Mouse (Mus musculus): Measurements from ENCODE around the gene Xirp1. TPM values are rescaled to one million over a fixed set of nuclear protein-coding genes. Genes with fewer than 3 reads are reported as not detected.

Xirp1 gene
- polyA plus RNA-seq, 1 experiment from 2014 or later, result 1.1 TPM

DNA sequence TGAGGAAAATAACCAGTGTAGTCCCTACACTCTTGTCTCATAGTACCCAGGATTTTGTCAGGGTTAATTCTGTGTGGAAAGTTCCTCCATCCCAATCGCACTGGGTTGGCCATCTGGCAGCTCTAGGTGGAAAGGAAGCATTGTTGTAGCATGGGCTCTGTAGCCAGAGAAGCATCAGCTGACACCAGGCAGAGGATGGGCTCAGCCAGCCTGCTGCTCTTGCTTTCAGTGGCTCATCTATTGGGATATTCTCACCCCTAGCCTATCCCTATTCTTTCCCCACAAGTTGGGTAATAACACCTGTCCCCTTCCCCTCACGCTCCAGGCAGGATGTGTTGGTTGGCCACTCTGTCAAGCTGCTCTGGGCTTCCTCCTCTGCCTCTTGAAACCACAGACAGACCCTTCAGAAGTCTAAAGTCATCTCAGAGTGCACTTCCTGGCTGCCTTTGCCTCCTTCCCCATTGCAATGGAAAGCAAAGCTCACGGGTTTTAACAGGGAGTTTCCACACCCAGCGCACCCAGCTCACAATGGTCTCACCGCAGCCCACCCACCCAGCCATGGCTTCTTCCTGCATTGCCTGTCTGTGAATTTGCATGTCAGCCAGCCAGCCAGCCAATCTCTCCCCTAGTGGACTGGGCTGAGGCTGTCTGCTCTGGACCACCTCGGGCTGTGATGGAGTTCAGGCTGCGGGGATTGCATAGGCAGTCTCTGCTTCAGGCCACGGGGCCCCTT is 31.3 kb upstream of the Xirp1 start:
- WGBS, result 36% methylated on average over 8 of the region's 8 CpGs
- Histone ChIP-seq H3K4me3 (ENCODE audit: low read depth, low read length) (no peak overlapping the region), H3K4me1 (replicated peaks; ENCODE audit: control insufficient read depth, insufficient read depth, low read length) (no peaks in the 10 kb centered on the region), H3K27me3 (replicated peaks; ENCODE audit: control insufficient read depth, insufficient read depth, low read length) (no peaks in the 10 kb centered on the region), H3K4me2 (no peak overlapping the region), H3K27ac (ENCODE audit: low read depth, low read length) (no peak overlapping the region), H3K36me3 (ENCODE audit: control insufficient read depth, insufficient read depth, low read length) (no peaks in the 10 kb centered on the region), H3K9ac (ENCODE audit: low read depth, low read length) (no peak overlapping the region), H3K9me3 (ENCODE audit: control insufficient read depth, low read length) (no peaks in the 10 kb centered on the region)
- DNase-seq (ENCODE audit: low spot score), result no peak
- no peak for ATAC-seq (replicated peaks; ENCODE audit: low FRiP score)

DNA sequence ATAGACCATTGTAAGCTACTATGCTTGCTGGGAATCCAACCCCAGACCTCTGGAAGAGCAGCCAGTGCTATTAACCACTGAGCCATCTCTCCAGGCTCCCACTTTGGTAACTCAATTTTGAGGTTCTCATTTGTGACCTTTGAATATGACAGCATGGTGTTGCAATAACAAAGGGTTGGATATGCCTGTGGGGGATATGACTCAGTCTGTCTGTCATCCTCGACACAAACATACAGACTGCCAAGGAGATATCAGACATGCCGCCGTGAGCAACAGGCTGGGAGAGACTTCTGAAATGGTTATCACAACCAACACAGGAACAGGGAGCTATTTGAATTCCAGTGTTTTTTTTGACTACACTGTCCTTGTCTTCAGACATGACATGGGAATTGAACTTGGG is 26.0 kb upstream of the Xirp1 start:
- no peaks in the 10 kb centered on the region for H3K9me3 ChIP-seq (ENCODE audit: control insufficient read depth, low read length)
- no peak for ATAC-seq (replicated peaks; ENCODE audit: low FRiP score)

DNA sequence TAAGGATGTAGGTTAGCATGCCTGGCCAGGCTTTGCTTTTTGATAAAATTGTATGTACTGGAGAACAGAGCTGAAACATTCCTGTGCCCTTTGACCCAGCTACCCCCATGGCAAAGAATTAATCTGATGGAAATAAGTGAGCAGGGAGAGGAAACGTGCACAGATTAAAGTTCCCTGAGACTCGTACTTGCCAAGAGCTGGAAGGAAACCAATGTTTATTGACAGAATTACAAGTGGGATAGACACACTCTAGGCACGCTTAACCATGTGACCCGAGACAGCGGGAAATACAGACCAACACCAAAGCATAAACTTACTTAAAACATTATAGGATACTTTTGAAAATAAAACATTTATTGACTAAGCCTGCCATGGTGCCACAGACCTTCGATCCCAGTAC is 25.1 kb upstream of the Xirp1 start:
- no peak for DNase-seq (ENCODE audit: low spot score)
- H3K4me2 ChIP-seq, result no peak overlapping the region
- 68% methylated on average over 6 of the region's 6 CpGs for WGBS
- ATAC-seq (replicated peaks; ENCODE audit: low FRiP score), result no peak
- H3K27me3 ChIP-seq (replicated peaks; ENCODE audit: control insufficient read depth, insufficient read depth, low read length), result no peaks in the 10 kb centered on the region
- H3K4me3 ChIP-seq (ENCODE audit: low read depth, low read length), result no peak overlapping the region
- H3K4me1 ChIP-seq (replicated peaks; ENCODE audit: control insufficient read depth, insufficient read depth, low read length), result no peaks in the 10 kb centered on the region
- no peak overlapping the region for H3K9ac ChIP-seq (ENCODE audit: low read depth, low read length)
- no peaks in the 10 kb centered on the region for H3K36me3 ChIP-seq (ENCODE audit: control insufficient read depth, insufficient read depth, low read length)
- no peaks in the 10 kb centered on the region for H3K9me3 ChIP-seq (ENCODE audit: control insufficient read depth, low read length)
- H3K27ac ChIP-seq (ENCODE audit: low read depth, low read length), result no peak overlapping the region

More for the DNA sequence above, 26.0 kb upstream of the Xirp1 start:
- H3K27ac ChIP-seq (ENCODE audit: low read depth, low read length), result no peak overlapping the region
- no peaks in the 10 kb centered on the region for H3K36me3 ChIP-seq (ENCODE audit: control insufficient read depth, insufficient read depth, low read length)
- H3K9ac ChIP-seq (ENCODE audit: low read depth, low read length), result no peak overlapping the region
- H3K4me2 ChIP-seq, result no peak overlapping the region
- WGBS, result 31% methylated on average over 3 of the region's 3 CpGs
- no peaks in the 10 kb centered on the region for H3K4me1 ChIP-seq (replicated peaks; ENCODE audit: control insufficient read depth, insufficient read depth, low read length)
- no peaks in the 10 kb centered on the region for H3K27me3 ChIP-seq (replicated peaks; ENCODE audit: control insufficient read depth, insufficient read depth, low read length)
- no peak overlapping the region for H3K4me3 ChIP-seq (ENCODE audit: low read depth, low read length)
- no peak for DNase-seq (ENCODE audit: low spot score)

DNA sequence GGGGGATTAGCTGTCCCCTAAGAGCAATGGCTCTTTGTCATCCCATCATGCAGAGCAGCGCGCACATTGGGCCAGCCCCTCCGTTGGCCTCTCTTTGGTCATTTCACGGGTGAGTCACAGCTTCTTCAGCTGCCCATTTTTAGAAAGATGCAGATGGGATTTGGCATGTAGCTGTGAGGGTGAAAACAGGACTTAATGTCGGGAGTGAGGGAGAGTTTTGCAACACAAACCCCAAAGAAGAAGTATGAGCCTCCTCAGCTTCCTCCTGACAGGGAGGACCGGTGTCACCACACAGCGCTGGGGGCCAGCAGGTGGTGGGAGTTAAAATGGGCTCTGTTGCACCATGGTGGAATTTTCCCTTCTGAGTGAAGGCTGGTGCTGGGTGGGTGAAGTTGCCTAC is 19.7 kb upstream of the Xirp1 start:
- ATAC-seq (replicated peaks; ENCODE audit: low FRiP score) (no peak), DNase-seq (ENCODE audit: low spot score) (no peak)
- Histone ChIP-seq H3K4me3 (ENCODE audit: low read depth, low read length) (no peak overlapping the region), H3K4me2 (no peak overlapping the region), H3K9ac (ENCODE audit: low read depth, low read length) (no peak overlapping the region), H3K27ac (ENCODE audit: low read depth, low read length) (no peak overlapping the region), H3K9me3 (ENCODE audit: control insufficient read depth, low read length) (no peaks in the 10 kb centered on the region), H3K4me1 (replicated peaks; ENCODE audit: control insufficient read depth, insufficient read depth, low read length) (no peaks in the 10 kb centered on the region), H3K27me3 (replicated peaks; ENCODE audit: control insufficient read depth, insufficient read depth, low read length) (no peaks in the 10 kb centered on the region), H3K36me3 (ENCODE audit: control insufficient read depth, insufficient read depth, low read length) (no peaks in the 10 kb centered on the region)
- 65% methylated on average over 7 of the region's 7 CpGs for WGBS

DNA sequence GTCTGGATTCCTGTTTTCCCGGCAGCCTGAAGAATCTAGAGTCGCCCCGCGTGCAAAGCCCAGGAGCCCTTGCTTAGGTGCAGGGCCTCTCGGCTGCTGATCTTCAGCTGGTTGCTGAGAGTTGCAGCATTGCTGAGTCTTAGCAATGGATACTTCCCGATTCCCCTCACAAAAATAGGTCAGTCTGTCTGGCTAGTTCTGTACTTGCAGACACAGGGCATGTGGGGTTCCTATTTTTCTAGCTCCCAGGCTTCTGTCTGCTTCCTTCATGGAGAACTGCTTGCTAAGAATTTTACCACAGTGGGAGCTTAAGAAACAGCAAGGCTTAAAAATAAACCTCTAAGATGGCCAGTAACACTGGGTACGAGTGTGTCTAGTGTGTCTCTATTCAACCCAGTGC is 14.0 kb upstream of the Xirp1 start:
- no peak overlapping the region for H3K27ac ChIP-seq (ENCODE audit: low read depth, low read length)
- WGBS, result 70% methylated on average over 7 of the region's 7 CpGs

DNA sequence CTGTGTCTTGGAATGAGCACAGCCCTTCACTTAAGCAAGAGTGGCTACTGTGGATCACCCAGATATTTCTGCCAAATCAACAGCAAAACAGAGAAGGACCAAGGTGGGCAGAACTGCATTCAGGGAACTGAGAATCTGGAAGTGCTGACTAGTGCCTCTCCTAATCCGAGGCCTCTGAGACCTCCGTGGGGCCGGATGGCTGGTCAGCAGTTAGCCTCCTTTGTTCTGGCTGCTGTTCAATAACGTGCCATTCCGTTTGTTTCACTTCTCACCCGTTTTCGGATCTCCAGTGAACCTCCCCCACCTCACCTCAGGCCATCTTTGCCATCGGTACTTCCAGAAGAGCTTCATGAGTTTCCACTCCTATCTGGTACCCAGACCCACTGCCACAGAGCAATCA is 11.0 kb upstream of the Xirp1 start:
- WGBS, result 70% methylated on average over 8 of the region's 8 CpGs
- H3K4me2 ChIP-seq, result no peak overlapping the region
- H3K9me3 ChIP-seq (ENCODE audit: control insufficient read depth, low read length), result no peaks in the 10 kb centered on the region
- DNase-seq (ENCODE audit: low spot score) (no peak), ATAC-seq (replicated peaks; ENCODE audit: low FRiP score) (no peak)
- H3K9ac ChIP-seq (ENCODE audit: low read depth, low read length), result no peak overlapping the region
- no peaks in the 10 kb centered on the region for H3K4me1 ChIP-seq (replicated peaks; ENCODE audit: control insufficient read depth, insufficient read depth, low read length)
- no peaks in the 10 kb centered on the region for H3K27me3 ChIP-seq (replicated peaks; ENCODE audit: control insufficient read depth, insufficient read depth, low read length)
- H3K4me3 ChIP-seq (ENCODE audit: low read depth, low read length), result no peak overlapping the region
- no peaks in the 10 kb centered on the region for H3K36me3 ChIP-seq (ENCODE audit: control insufficient read depth, insufficient read depth, low read length)
- no peak overlapping the region for H3K27ac ChIP-seq (ENCODE audit: low read depth, low read length)

More for the DNA sequence above, 14.0 kb upstream of the Xirp1 start:
- Histone ChIP-seq H3K4me1 (replicated peaks; ENCODE audit: control insufficient read depth, insufficient read depth, low read length) (no peaks in the 10 kb centered on the region), H3K4me3 (ENCODE audit: low read depth, low read length) (no peak overlapping the region), H3K4me2 (no peak overlapping the region), H3K9me3 (ENCODE audit: control insufficient read depth, low read length) (no peaks in the 10 kb centered on the region), H3K27me3 (replicated peaks; ENCODE audit: control insufficient read depth, insufficient read depth, low read length) (no peaks in the 10 kb centered on the region), H3K36me3 (ENCODE audit: control insufficient read depth, insufficient read depth, low read length) (no peaks in the 10 kb centered on the region), H3K9ac (ENCODE audit: low read depth, low read length) (no peak overlapping the region)
- ATAC-seq (replicated peaks; ENCODE audit: low FRiP score) (no peak), DNase-seq (ENCODE audit: low spot score) (no peak)

DNA sequence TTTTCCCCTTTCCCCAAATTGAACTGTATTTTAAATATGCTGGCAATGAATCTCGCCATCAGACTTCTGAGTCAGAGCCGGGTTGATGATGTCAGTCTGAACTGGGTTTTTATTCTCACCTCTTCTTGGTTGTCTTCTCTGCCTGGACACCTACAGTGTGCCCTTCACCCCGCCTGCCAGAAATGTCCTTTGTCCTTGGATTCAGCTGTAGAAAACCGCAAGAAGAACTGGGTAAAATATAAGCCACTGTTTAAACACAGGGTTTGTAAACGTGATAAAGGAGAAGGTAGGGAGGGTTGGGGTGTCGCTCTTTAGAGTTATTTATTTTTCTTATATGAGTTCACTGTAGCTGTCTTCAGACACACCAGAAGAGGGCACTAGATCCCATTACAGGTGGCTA is 9.3 kb upstream of the Xirp1 start:
- Histone ChIP-seq H3K9ac (ENCODE audit: low read depth, low read length) (no peak overlapping the region), H3K4me3 (ENCODE audit: low read depth, low read length) (no peak overlapping the region), H3K4me1 (replicated peaks; ENCODE audit: control insufficient read depth, insufficient read depth, low read length) (no peaks in the 10 kb centered on the region), H3K4me2 (no peak overlapping the region), H3K9me3 (ENCODE audit: control insufficient read depth, low read length) (no peaks in the 10 kb centered on the region), H3K27ac (ENCODE audit: low read depth, low read length) (no peak overlapping the region), H3K27me3 (replicated peaks; ENCODE audit: control insufficient read depth, insufficient read depth, low read length) (no peaks in the 10 kb centered on the region), H3K36me3 (ENCODE audit: control insufficient read depth, insufficient read depth, low read length) (no peaks in the 10 kb centered on the region)
- DNase-seq (ENCODE audit: low spot score) (no peak), ATAC-seq (replicated peaks; ENCODE audit: low FRiP score) (no peak)
- 73% methylated on average over 6 of the region's 6 CpGs for WGBS

DNA sequence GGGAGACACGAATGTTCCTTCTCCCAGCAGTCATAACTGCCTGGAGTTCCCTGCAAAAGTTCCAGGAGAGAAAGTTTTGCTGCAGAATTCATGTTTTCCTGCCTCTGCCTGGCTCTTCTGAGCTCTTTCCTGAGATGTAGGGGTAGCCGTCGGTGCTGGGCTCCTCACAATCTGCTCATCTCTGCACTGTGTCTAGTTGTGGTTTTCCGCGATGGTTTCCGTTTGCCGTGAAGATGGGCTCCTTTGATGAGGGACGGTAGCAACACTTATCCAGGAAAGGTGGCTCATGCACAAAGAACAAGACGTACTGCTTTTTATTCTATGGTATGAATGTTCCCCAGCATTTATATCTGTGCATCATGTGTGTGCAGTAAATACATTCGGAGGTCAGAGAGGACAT is 7.0 kb upstream of the Xirp1 start:
- Histone ChIP-seq H3K27ac (ENCODE audit: low read depth, low read length) (no peak overlapping the region), H3K4me2 (no peak overlapping the region), H3K36me3 (ENCODE audit: control insufficient read depth, insufficient read depth, low read length) (no peaks in the 10 kb centered on the region), H3K4me1 (replicated peaks; ENCODE audit: control insufficient read depth, insufficient read depth, low read length) (no peaks in the 10 kb centered on the region), H3K9me3 (ENCODE audit: control insufficient read depth, low read length) (no peaks in the 10 kb centered on the region), H3K9ac (ENCODE audit: low read depth, low read length) (no peak overlapping the region), H3K4me3 (ENCODE audit: low read depth, low read length) (no peak overlapping the region), H3K27me3 (replicated peaks; ENCODE audit: control insufficient read depth, insufficient read depth, low read length) (no peaks in the 10 kb centered on the region)
- WGBS, result 47% methylated on average over 10 of the region's 10 CpGs
- ATAC-seq (replicated peaks; ENCODE audit: low FRiP score) (no peak), DNase-seq (ENCODE audit: low spot score) (no peak)

DNA sequence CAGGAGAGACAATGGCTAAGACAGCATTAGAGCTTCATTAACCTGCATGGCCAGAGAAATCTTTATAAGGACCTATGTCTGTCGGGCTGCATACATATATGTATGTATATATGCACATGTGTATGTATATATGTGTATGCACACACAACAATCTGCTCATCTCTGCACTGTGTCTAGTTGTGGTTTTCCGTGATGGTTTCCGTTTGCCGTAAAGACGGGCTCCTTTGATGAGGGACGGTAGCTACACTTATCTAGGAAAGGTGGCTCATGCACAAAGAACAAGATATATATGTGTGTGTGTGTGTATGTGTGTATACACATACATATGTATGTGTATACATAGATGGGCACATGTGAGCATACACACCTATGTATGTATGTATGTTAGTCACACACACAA is 6.5 kb upstream of the Xirp1 start:
- ATAC-seq (replicated peaks; ENCODE audit: low FRiP score) (no peak), DNase-seq (ENCODE audit: low spot score) (no peak)
- Histone ChIP-seq H3K27me3 (replicated peaks; ENCODE audit: control insufficient read depth, insufficient read depth, low read length) (no peaks in the 10 kb centered on the region), H3K4me1 (replicated peaks; ENCODE audit: control insufficient read depth, insufficient read depth, low read length) (no peaks in the 10 kb centered on the region), H3K4me2 (no peak overlapping the region), H3K36me3 (ENCODE audit: control insufficient read depth, insufficient read depth, low read length) (no peaks in the 10 kb centered on the region), H3K9me3 (ENCODE audit: control insufficient read depth, low read length) (no peaks in the 10 kb centered on the region), H3K4me3 (ENCODE audit: low read depth, low read length) (no peak overlapping the region), H3K27ac (ENCODE audit: low read depth, low read length) (no peak overlapping the region), H3K9ac (ENCODE audit: low read depth, low read length) (no peak overlapping the region)
- 71% methylated on average over 6 of the region's 6 CpGs for WGBS

All from liver, embryonic 11.5 days (tissue).